Mouse (Mus musculus): ENCODE results near the gene Try5. TPM values are rescaled to one million over a fixed set of nuclear protein-coding genes. Genes with fewer than 3 reads are reported as not detected.
"Not testable (repeated sequence)": the region's sequence is repeated elsewhere in the genome, so short reads cannot be mapped to it uniquely, and the experiment has no call there.

Try5 gene
- polyA plus RNA-seq (2016; fragmentation: Nextera tagmentation; extraction: Ambion mirVana): not detected in 2 replicates

DNA sequence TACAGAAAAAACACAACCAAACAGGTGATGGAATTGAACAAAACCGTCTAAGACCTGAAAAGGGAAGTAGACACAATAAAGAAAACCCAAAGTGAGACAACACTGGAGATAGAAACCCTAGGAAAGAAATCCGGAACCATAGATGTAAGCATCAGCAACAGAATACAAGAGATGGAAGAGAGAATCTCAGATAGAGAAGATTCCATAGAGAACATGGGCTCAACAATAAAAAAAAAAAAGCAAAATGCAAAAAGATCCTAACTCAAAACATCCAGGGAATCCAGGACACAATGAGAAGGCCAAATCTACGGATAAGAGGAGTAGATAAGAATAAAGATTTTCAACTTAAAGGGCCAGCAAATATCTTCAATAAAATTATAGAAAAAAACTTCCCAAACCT, at the start of gene Try5:
Try5 (minus strand) TSS at position 101 of the 400 bp plus-strand sequence.
- not testable (repeated sequence) for H3K9ac ChIP-seq (replicated peaks); H3K27me3 ChIP-seq; H3K4me1 ChIP-seq; H3K4me2 ChIP-seq (replicated peaks); ATAC-seq (ENCODE audit: low FRiP score, low read depth); H3K9me3 ChIP-seq; H3K27ac ChIP-seq (replicated peaks); H3K4me3 ChIP-seq; H3K36me3 ChIP-seq
- 80% methylated on average over 3 of the region's 3 CpGs for WGBS

- Histone ChIP-seq H3K27me3 (no peaks in the 10 kb centered on the region), H3K36me3 (no peaks in the 10 kb centered on the region), H3K27ac (replicated peaks) (no peak within 1 kb of the TSS), H3K9me3 (no peaks in the 10 kb centered on the region), H3K4me1 (no peaks in the 10 kb centered on the region), H3K9ac (replicated peaks) (no peak within 1 kb of the TSS), H3K4me2 (replicated peaks) (no peak within 1 kb of the TSS), H3K4me3 (no peak within 1 kb of the TSS)
- WGBS: 85% methylated on average over 2 of the region's 2 CpGs
- no peak for ATAC-seq (ENCODE audit: low FRiP score, low read depth)
Measured at GRCm38 (mm10) chr6:41353932-41354331, 37.3 kb upstream of the Try5 start, which contains the start of gene Try10. Try10 (plus strand) TSS chr6:41354105.

DNA sequence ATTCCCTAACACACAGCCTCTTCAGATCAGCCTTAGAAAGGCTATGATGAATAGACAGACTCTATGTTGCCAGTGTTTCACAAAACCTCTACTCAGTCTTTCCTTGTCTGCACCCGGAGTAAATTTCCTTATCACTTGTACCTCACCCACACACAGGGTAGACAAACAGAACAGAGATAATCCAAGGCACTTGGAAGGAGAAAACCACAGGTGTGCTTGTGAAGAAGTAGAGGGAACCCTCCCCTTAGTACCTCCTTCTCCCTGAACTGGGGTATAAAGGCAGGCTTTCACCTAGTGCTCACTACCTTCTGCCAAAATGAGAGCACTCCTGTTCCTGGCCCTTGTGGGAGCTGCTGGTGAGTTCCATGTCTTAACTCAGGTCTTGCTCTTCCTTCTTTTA, 14.7 kb downstream of the Try5 start, which contains the start of gene Try4:
Try4 (plus strand) TSS at position 301 of the 400 bp plus-strand sequence.
- H3K36me3 ChIP-seq: no peaks in the 10 kb centered on the region
- no peak within 1 kb of the TSS for H3K4me2 ChIP-seq (replicated peaks)
- ATAC-seq (ENCODE audit: low FRiP score, low read depth): no peak
- H3K4me1 ChIP-seq: no peaks in the 10 kb centered on the region
- no peaks in the 10 kb centered on the region for H3K9me3 ChIP-seq
- H3K4me3 ChIP-seq: no peak within 1 kb of the TSS
- no peak within 1 kb of the TSS for H3K9ac ChIP-seq (replicated peaks)
- H3K27me3 ChIP-seq: no peaks in the 10 kb centered on the region
- 93% methylated on average over 1 of the region's 1 CpGs for WGBS
- H3K27ac ChIP-seq (replicated peaks): no peak within 1 kb of the TSS

GRCm38 (mm10) chr6:41298255-41298654, 18.4 kb downstream of the Try5 start:
- H3K4me2 ChIP-seq (replicated peaks): no peak overlapping the region
- no peaks in the 10 kb centered on the region for H3K9me3 ChIP-seq
- H3K4me1 ChIP-seq: no peaks in the 10 kb centered on the region
- H3K27me3 ChIP-seq: no peaks in the 10 kb centered on the region
- no peak overlapping the region for H3K4me3 ChIP-seq
- H3K27ac ChIP-seq (replicated peaks): no peak overlapping the region
- WGBS: 13% methylated on average over 1 of the region's 1 CpGs
- no peaks in the 10 kb centered on the region for H3K36me3 ChIP-seq
- no peak for ATAC-seq (ENCODE audit: low FRiP score, low read depth)
- no peak overlapping the region for H3K9ac ChIP-seq (replicated peaks)

GRCm38 (mm10) chr6:41266140-41266539, 50.5 kb downstream of the Try5 start:
- Histone ChIP-seq H3K9me3 (no peaks in the 10 kb centered on the region), H3K36me3 (no peaks in the 10 kb centered on the region), H3K9ac (replicated peaks) (no peak overlapping the region), H3K27ac (replicated peaks) (no peak overlapping the region), H3K4me2 (replicated peaks) (no peak overlapping the region), H3K27me3 (no peaks in the 10 kb centered on the region), H3K4me1 (no peaks in the 10 kb centered on the region), H3K4me3 (no peak overlapping the region)
- 91% methylated on average over 6 of the region's 6 CpGs for WGBS
- ATAC-seq (ENCODE audit: low FRiP score, low read depth): no peak

DNA sequence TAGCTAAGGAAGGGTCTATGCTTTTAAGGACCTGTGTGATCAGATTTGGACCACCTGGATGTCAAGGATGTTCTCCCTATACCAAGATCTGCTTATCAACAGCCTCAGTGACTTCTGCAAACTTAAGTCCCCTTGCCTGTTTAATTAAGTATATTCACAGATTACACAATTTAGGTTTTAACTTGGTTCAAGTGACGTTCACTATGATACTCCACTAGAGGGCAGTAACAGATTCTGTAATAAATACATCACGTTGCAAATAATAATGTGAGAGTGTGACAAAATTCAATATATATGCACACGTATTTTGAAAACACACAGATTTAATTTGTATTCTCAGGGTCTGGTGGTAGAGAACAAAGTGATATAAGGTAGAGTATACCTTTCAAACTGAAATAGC, 53.8 kb downstream of the Try5 start:
- no peaks in the 10 kb centered on the region for H3K4me1 ChIP-seq
- H3K4me3 ChIP-seq: no peak overlapping the region
- H3K9me3 ChIP-seq: no peaks in the 10 kb centered on the region
- no peak overlapping the region for H3K9ac ChIP-seq (replicated peaks)
- H3K27me3 ChIP-seq: no peaks in the 10 kb centered on the region
- no peak overlapping the region for H3K4me2 ChIP-seq (replicated peaks)
- 49% methylated on average over 3 of the region's 3 CpGs for WGBS
- H3K27ac ChIP-seq (replicated peaks): no peak overlapping the region
- H3K36me3 ChIP-seq: no peaks in the 10 kb centered on the region
- ATAC-seq (ENCODE audit: low FRiP score, low read depth): no peak

Other genes starting within 250 kb of the Try5 start
- not detected in 2 replicates for gene Try4, start 14.6 kb downstream of the Try5 start, polyA plus RNA-seq (2016; fragmentation: Nextera tagmentation; extraction: Ambion mirVana)
- gene Try10, start 37.3 kb upstream of the Try5 start, polyA plus RNA-seq (2016; fragmentation: Nextera tagmentation; extraction: Ambion mirVana): not detected in 2 replicates
- not detected in 2 replicates for gene Prss3, start 60.8 kb upstream of the Try5 start, polyA plus RNA-seq (2016; fragmentation: Nextera tagmentation; extraction: Ambion mirVana)
- not detected in 2 replicates for gene Gm5771, start 75.5 kb upstream of the Try5 start, polyA plus RNA-seq (2016; fragmentation: Nextera tagmentation; extraction: Ambion mirVana)
- gene Gm10334, start 129.3 kb upstream of the Try5 start, polyA plus RNA-seq (2016; fragmentation: Nextera tagmentation; extraction: Ambion mirVana): not detected in 2 replicates
- gene Prss1, start 142.1 kb upstream of the Try5 start, polyA plus RNA-seq (2016; fragmentation: Nextera tagmentation; extraction: Ambion mirVana): not detected in 2 replicates
- not detected in 2 replicates for gene Prss2, start 204.9 kb upstream of the Try5 start, polyA plus RNA-seq (2016; fragmentation: Nextera tagmentation; extraction: Ambion mirVana)

Data from midbrain, embryonic 12.5 days (tissue).